Mouse (Mus musculus): ENCODE data around the gene Umps. TPM values are rescaled to one million over a fixed set of nuclear protein-coding genes. Genes with fewer than 3 reads are reported as not detected.

The Umps gene
- total and polyA plus RNA-seq, 3 experiments = 109 to 132 TPM; not detected in 1

DNA sequence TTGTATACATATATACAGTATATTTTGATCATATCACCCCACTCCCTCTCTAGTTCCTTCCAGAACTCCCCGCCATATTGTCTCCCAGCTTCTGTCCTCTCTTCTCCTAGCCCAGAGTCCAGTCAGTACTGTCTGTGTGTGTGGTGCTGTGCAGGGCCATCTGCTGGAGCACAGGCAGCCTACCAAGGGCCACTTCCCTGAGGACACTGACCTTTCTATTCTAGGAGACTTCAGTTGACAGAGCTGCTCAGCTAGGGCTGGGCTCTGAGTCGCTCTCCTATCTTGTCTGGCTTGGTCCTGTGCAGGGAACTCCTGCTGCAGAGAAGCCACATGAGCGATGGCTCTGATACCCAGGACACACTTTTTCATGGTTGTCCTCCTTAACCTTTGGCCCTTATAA lies 28.7 kb upstream of the Umps start:
- no peak for DNase-seq (ENCODE audit: low read depth, low spot score)
- Histone ChIP-seq H3K4me1 (ENCODE audit: control insufficient read depth in 1 of 2, insufficient read depth in 2 of 2, low read length in 2 of 2) (no peaks in the 10 kb centered on the region), H3K9ac (ENCODE audit: control insufficient read depth, low read depth, low read length, poor library complexity, severe bottlenecking) (no peak overlapping the region), H3K4me3 (ENCODE audit: control insufficient read depth in 1 of 2, insufficient read depth in 1 of 2, low read depth in 2 of 2, low read length in 2 of 2) (no peak overlapping the region), H3K9me3 (replicated peaks; ENCODE audit: insufficient read depth, low read length) (no peaks in the 10 kb centered on the region), H3K36me3 (ENCODE audit: control insufficient read depth in 1 of 2, insufficient read depth in 2 of 2, low read length in 2 of 2) (no peaks in the 10 kb centered on the region; a peak in 1 of 4 replicates), H3K79me2 (ENCODE audit: control insufficient read depth, insufficient read depth, low read length, poor library complexity) (no peaks in the 10 kb centered on the region), H3K27me3 (ENCODE audit: control insufficient read depth in 1 of 2, insufficient read depth in 2 of 2, low read length in 2 of 2) (no peaks in the 10 kb centered on the region), H3K27ac (ENCODE audit: control insufficient read depth, low read depth, low read length) (no peak overlapping the region)
- no peak for TF ChIP-seq ELF1 (IDR thresholded peaks at IDR 0.05; ENCODE audit: low read depth, low read length)
- no peak for TF ChIP-seq MAX (IDR thresholded peaks at IDR 0.05; ENCODE audit: low read length)
- TF ChIP-seq MYB (IDR thresholded peaks at IDR 0.05; ENCODE audit: low read depth, low read length) = no peak
- TF ChIP-seq RCOR1 (IDR thresholded peaks at IDR 0.05; ENCODE audit: low read depth, low read length) = no peak
- no peak for TF ChIP-seq POLR2AphosphoS2 (IDR thresholded peaks at IDR 0.05; ENCODE audit: low read length)
- TF ChIP-seq ZC3H11A (IDR thresholded peaks at IDR 0.05; ENCODE audit: low read depth, low read length) = no peak
- TF ChIP-seq POLR2A (IDR thresholded peaks at IDR 0.05; ENCODE audit: control insufficient read depth in 1 of 2, insufficient read depth in 1 of 2, low read depth in 1 of 2, low read length in 2 of 2, poor library complexity in 1 of 2) = no peak
- TF ChIP-seq RAD21 (IDR thresholded peaks at IDR 0.05; ENCODE audit: low read depth, low read length) = no peak
- TF ChIP-seq E2F4 (IDR thresholded peaks at IDR 0.05; ENCODE audit: borderline replicate concordance, low read depth, low read length) = no peak
- no peak for TF ChIP-seq GATA1 (IDR thresholded peaks at IDR 0.05; ENCODE audit: low read depth, low read length)
- no peak for TF ChIP-seq USF1 (IDR thresholded peaks at IDR 0.05; ENCODE audit: low read depth, low read length)
- no peak for TF ChIP-seq MEF2A (IDR thresholded peaks at IDR 0.05; ENCODE audit: extremely low read depth, insufficient replicate concordance, low read depth, low read length, poor library complexity, severe bottlenecking)
- no peak for TF ChIP-seq NELFE (IDR thresholded peaks at IDR 0.05; ENCODE audit: low read depth, low read length)
- TF ChIP-seq HCFC1 (IDR thresholded peaks at IDR 0.05; ENCODE audit: low read depth, low read length) = no peak
- TF ChIP-seq SMC3 (IDR thresholded peaks at IDR 0.05; ENCODE audit: low read depth, low read length) = no peak

DNA sequence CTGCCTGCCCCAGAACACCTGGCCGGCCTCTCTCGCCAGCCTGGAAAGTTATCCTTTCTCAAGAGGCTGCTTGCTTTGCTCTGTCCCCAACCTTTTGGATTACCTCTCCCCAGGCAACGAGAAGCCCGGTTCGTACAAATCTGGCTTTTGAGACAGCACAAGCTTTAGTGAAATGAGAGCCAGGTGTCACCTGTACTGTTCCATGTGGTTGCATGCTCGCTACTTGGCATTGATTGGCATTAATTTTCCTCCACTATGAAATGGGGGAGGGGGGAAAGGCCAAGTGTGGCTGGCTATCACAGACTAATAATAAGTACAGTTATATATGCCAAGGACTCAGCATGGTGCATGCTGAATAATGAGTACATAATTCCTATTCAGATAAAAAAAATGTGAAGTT lies 27.5 kb upstream of the Umps start:
- Histone ChIP-seq H3K27ac (ENCODE audit: control insufficient read depth, low read depth, low read length) (no peak overlapping the region), H3K36me3 (ENCODE audit: control insufficient read depth in 1 of 2, insufficient read depth in 2 of 2, low read length in 2 of 2) (no peaks in the 10 kb centered on the region; a peak in 1 of 4 replicates), H3K27me3 (ENCODE audit: control insufficient read depth in 1 of 2, insufficient read depth in 2 of 2, low read length in 2 of 2) (no peaks in the 10 kb centered on the region), H3K4me3 (ENCODE audit: control insufficient read depth in 1 of 2, insufficient read depth in 1 of 2, low read depth in 2 of 2, low read length in 2 of 2) (no peak overlapping the region), H3K9me3 (replicated peaks; ENCODE audit: insufficient read depth, low read length) (no peaks in the 10 kb centered on the region), H3K9ac (ENCODE audit: control insufficient read depth, low read depth, low read length, poor library complexity, severe bottlenecking) (no peak overlapping the region), H3K79me2 (ENCODE audit: control insufficient read depth, insufficient read depth, low read length, poor library complexity) (no peaks in the 10 kb centered on the region), H3K4me1 (ENCODE audit: control insufficient read depth in 1 of 2, insufficient read depth in 2 of 2, low read length in 2 of 2) (no peaks in the 10 kb centered on the region)
- no peak for TF ChIP-seq MXI1 (IDR thresholded peaks at IDR 0.05; ENCODE audit: low read depth, low read length)
- TF ChIP-seq SMC3 (IDR thresholded peaks at IDR 0.05; ENCODE audit: low read depth, low read length) = no peak
- no peak for TF ChIP-seq POLR2AphosphoS5 (IDR thresholded peaks at IDR 0.05; ENCODE audit: borderline replicate concordance, low read depth, low read length)
- no peak for TF ChIP-seq UBTF (IDR thresholded peaks at IDR 0.05; ENCODE audit: borderline replicate concordance, insufficient read depth, low read depth, low read length)
- no peak for TF ChIP-seq MAX (IDR thresholded peaks at IDR 0.05; ENCODE audit: low read length)
- TF ChIP-seq CHD2 (IDR thresholded peaks at IDR 0.05; ENCODE audit: low read length) = no peak
- no peak for TF ChIP-seq USF2 (IDR thresholded peaks at IDR 0.05; ENCODE audit: borderline replicate concordance in 1 of 2, insufficient read depth in 1 of 2, low read depth in 1 of 2, low read length in 2 of 2)
- no peak for TF ChIP-seq NRF1 (IDR thresholded peaks at IDR 0.05; ENCODE audit: insufficient read depth, low read depth, low read length, poor library complexity, severe bottlenecking)
- no peak for DNase-seq (ENCODE audit: low read depth, low spot score)

All from MEL (cell line).